19 mouse cellular contexts compared by ENCODE assay signal in genomic region chr3:27479378-27479777, GRCm38 (mm10).
DNase-seq lines count a peak whose midpoint lies in the region; ATAC-seq lines count a peak whose summit lies in the region.
"Had no signal": no experiment of that assay in that cellular context is flagged by ENCODE, and none has a peak within 500 bp of the region (broad histone marks: within the 10 kb centered on the region; RNA-seq: fewer than 3 reads in every experiment).

No protein-coding gene starts in this region.

- H3K36me3 ChIP-seq in heart, embryonic 12.5 days: peaks cover 54% of the 10 kb centered on the region
- H3K36me3 ChIP-seq in limb, embryonic 13.5 days: peaks cover 35% of the 10 kb centered on the region
- peaks cover 3% of the 10 kb centered on the region; the same call in 1 of the 2 replicates for H3K36me3 ChIP-seq in limb, embryonic 10.5 days
- peaks cover 31% of the 10 kb centered on the region for H3K36me3 ChIP-seq in limb, embryonic 15.5 days
- no peaks in the 10 kb centered on the region for H3K36me3 ChIP-seq in hindbrain, embryonic 16.5 days (ENCODE audit: control insufficient read depth, insufficient read depth, low read length)
- H3K36me3 ChIP-seq: hindbrain, embryonic 15.5 days had no signal

- H3K4me3 ChIP-seq in heart, embryonic 12.5 days: no peak overlapping the region
- no peak overlapping the region for H3K4me3 ChIP-seq in limb, embryonic 13.5 days
- H3K4me3 ChIP-seq in limb, embryonic 10.5 days: no peak overlapping the region
- no peak overlapping the region for H3K4me3 ChIP-seq in limb, embryonic 15.5 days
- H3K4me3 ChIP-seq in hindbrain, embryonic 16.5 days (ENCODE audit: low read length): no peak overlapping the region
- H3K4me3 ChIP-seq: erythroblast, embryonic 14.5 days; forebrain, embryonic 13.5 days; hindbrain, embryonic 15.5 days; kidney, embryonic 15.5 days; limb, embryonic 12.5 days; liver, embryonic 15.5 days; midbrain, embryonic 12.5 days had no signal

- no peaks in the 10 kb centered on the region for H3K27me3 ChIP-seq in heart, embryonic 12.5 days (replicated peaks)
- no peaks in the 10 kb centered on the region for H3K27me3 ChIP-seq in limb, embryonic 13.5 days
- no peaks in the 10 kb centered on the region for H3K27me3 ChIP-seq in limb, embryonic 10.5 days (ENCODE audit: low read depth, poor library complexity, severe bottlenecking)
- no peaks in the 10 kb centered on the region for H3K27me3 ChIP-seq in limb, embryonic 15.5 days
- H3K27me3 ChIP-seq in hindbrain, embryonic 16.5 days (replicated peaks; ENCODE audit: control insufficient read depth, insufficient read depth, low read length): no peaks in the 10 kb centered on the region
- H3K27me3 ChIP-seq: CH12.LX; forebrain, embryonic 13.5 days; hindbrain, embryonic 15.5 days; kidney, embryonic 15.5 days; limb, embryonic 12.5 days; liver, embryonic 15.5 days; midbrain, embryonic 12.5 days had no signal

- peak overlapping the region; percentile 69 for H3K27ac ChIP-seq in heart, embryonic 12.5 days (ENCODE audit: poor library complexity, severe bottlenecking)
- H3K27ac ChIP-seq in limb, embryonic 13.5 days: no peak overlapping the region
- no peak overlapping the region for H3K27ac ChIP-seq in limb, embryonic 10.5 days
- H3K27ac ChIP-seq in limb, embryonic 15.5 days: peak overlapping the region; percentile 74
- no peak overlapping the region for H3K27ac ChIP-seq in hindbrain, embryonic 16.5 days (ENCODE audit: low read depth, low read length)
- H3K27ac ChIP-seq: hindbrain, embryonic 15.5 days; kidney, embryonic 15.5 days; limb, embryonic 12.5 days; liver, embryonic 15.5 days; midbrain, embryonic 12.5 days had no signal

- H3K4me2 ChIP-seq in heart, embryonic 12.5 days: no peak overlapping the region
- no peak overlapping the region for H3K4me2 ChIP-seq in limb, embryonic 13.5 days (replicated peaks)
- no peak overlapping the region for H3K4me2 ChIP-seq in limb, embryonic 15.5 days
- no peak overlapping the region for H3K4me2 ChIP-seq in hindbrain, embryonic 16.5 days (ENCODE audit: low read length)
- H3K4me2 ChIP-seq: forebrain, embryonic 13.5 days; hindbrain, embryonic 15.5 days; kidney, embryonic 15.5 days; limb, embryonic 12.5 days; liver, embryonic 15.5 days; midbrain, embryonic 12.5 days had no signal

- H3K9ac ChIP-seq in heart, embryonic 12.5 days: 0 out of 2 replicates have a peak overlapping the region, but pooled peaks have one; percentile 10
- no peak overlapping the region for H3K9ac ChIP-seq in limb, embryonic 13.5 days
- H3K9ac ChIP-seq in limb, embryonic 15.5 days: no peak overlapping the region
- no peak overlapping the region for H3K9ac ChIP-seq in hindbrain, embryonic 16.5 days (ENCODE audit: low read depth, low read length)
- H3K9ac ChIP-seq: forebrain, embryonic 13.5 days; hindbrain, embryonic 15.5 days; kidney, embryonic 15.5 days; limb, embryonic 12.5 days; liver, embryonic 15.5 days; midbrain, embryonic 12.5 days had no signal

- no peak for DNase-seq in heart, adult 9 months (ENCODE audit: low spot score in 2 of 2)
- DNase-seq in limb, embryonic 10.5 days (ENCODE audit: low spot score): no peak
- DNase-seq in brain, adult 2 months (ENCODE audit: low read depth, low spot score): peak; percentile 23
- DNase-seq: adrenal gland, postnatal 36 days; cerebellum, postnatal 36 days; thymus, postnatal 36 days had no signal

- ATAC-seq in heart, embryonic 12.5 days (ENCODE audit: insufficient number of reproducible peaks, low FRiP score): no peak
- ATAC-seq in limb, embryonic 13.5 days (ENCODE audit: low FRiP score, low read depth): 0 out of 2 replicates have a peak, but pooled peaks have one; percentile 51
- peak; percentile 40; the same call in 1 of the 2 replicates for ATAC-seq in limb, embryonic 15.5 days (ENCODE audit: insufficient number of reproducible peaks, low FRiP score, low TSS enrichment, low read depth)
- ATAC-seq in hindbrain, embryonic 16.5 days: no peak
- ATAC-seq: intestine, postnatal 0 days had no signal

- 48% methylated on average over 2 of the region's 2 CpGs for WGBS in heart, embryonic 12.5 days
- WGBS in limb, embryonic 13.5 days: 58% methylated on average over 2 of the region's 2 CpGs
- 94% methylated on average over 2 of the region's 2 CpGs for WGBS in limb, embryonic 10.5 days
- 40% methylated on average over 2 of the region's 2 CpGs for WGBS in limb, embryonic 15.5 days
- 86% methylated on average over 2 of the region's 2 CpGs for WGBS in hindbrain, embryonic 16.5 days

- H3K9me3 ChIP-seq in heart, embryonic 12.5 days (replicated peaks): no peaks in the 10 kb centered on the region
- no peaks in the 10 kb centered on the region for H3K9me3 ChIP-seq in limb, embryonic 13.5 days
- H3K9me3 ChIP-seq in limb, embryonic 10.5 days (replicated peaks): no peaks in the 10 kb centered on the region
- no peaks in the 10 kb centered on the region for H3K9me3 ChIP-seq in limb, embryonic 15.5 days
- H3K9me3 ChIP-seq in hindbrain, embryonic 16.5 days (ENCODE audit: control insufficient read depth, low read length): no peaks in the 10 kb centered on the region
- H3K9me3 ChIP-seq: forebrain, embryonic 13.5 days; hindbrain, embryonic 15.5 days; kidney, embryonic 15.5 days; limb, embryonic 12.5 days; liver, embryonic 15.5 days; midbrain, embryonic 12.5 days had no signal

- peaks cover 32% of the 10 kb centered on the region for H3K4me1 ChIP-seq in heart, embryonic 12.5 days (replicated peaks)
- peaks cover 8% of the 10 kb centered on the region for H3K4me1 ChIP-seq in limb, embryonic 13.5 days
- no peaks in the 10 kb centered on the region for H3K4me1 ChIP-seq in limb, embryonic 10.5 days
- H3K4me1 ChIP-seq in limb, embryonic 15.5 days: peaks cover 18% of the 10 kb centered on the region
- H3K4me1 ChIP-seq in hindbrain, embryonic 16.5 days (ENCODE audit: control insufficient read depth, insufficient read depth, low read depth, low read length): peaks cover 2% of the 10 kb centered on the region; the same call in 1 of the 2 replicates
- H3K4me1 ChIP-seq: hindbrain, embryonic 15.5 days; liver, embryonic 15.5 days; midbrain, embryonic 12.5 days had no signal

Comparison
In these comparisons a context has a peak if more than half of its experiments do, and no peak if none do; other contexts are left out.
1. H3K27ac ChIP-seq: peak in heart, embryonic 12.5 days (single experiment) and limb, embryonic 15.5 days (single experiment); none in limb, embryonic 13.5 days (single experiment), limb, embryonic 10.5 days (single experiment) and hindbrain, embryonic 16.5 days (single experiment).
2. ATAC-seq: peak in limb, embryonic 13.5 days (single experiment) and limb, embryonic 15.5 days (single experiment); none in heart, embryonic 12.5 days (single experiment) and hindbrain, embryonic 16.5 days (single experiment).